Mouse (Mus musculus) midbrain, embryonic 11.5 days (tissue): ENCODE data around the gene Fhit. TPM values are rescaled to one million over a fixed set of nuclear protein-coding genes. Genes with fewer than 3 reads are reported as not detected.

Source experiments
- ATAC-seq: fragments of 200-750 bp; cut with Nextera tagmentation; 2 replicates; pipeline ENCODE4 v1.8.0; 2017; ENCODE audit warnings: moderate TSS enrichment, moderate library complexity; ENCODE audit not compliant: low FRiP score
- DNase-seq: peaks from one replicate; pipeline ENCODE4 v3.0.0; 2015; ENCODE audit warnings: low spot score; ENCODE audit errors: missing footprints
- H3K27ac ChIP-seq: fragments of 300-500 bp; sonication (generic); 2 replicates; pipeline ENCODE4 v1.5.1; 2014; ENCODE audit warnings: low read depth, low read length
- H3K27me3 ChIP-seq: fragments of 300-500 bp; sonication (generic); 2 replicates; pipeline ENCODE4 v1.6.1; 2014; ENCODE audit warnings: mild to moderate bottlenecking, low read length, moderate library complexity, mixed read lengths; ENCODE audit not compliant: control insufficient read depth, insufficient read depth
- H3K36me3 ChIP-seq: fragments of 300-500 bp; sonication (generic); 2 replicates; pipeline ENCODE4 v1.6.1; 2014; ENCODE audit warnings: mild to moderate bottlenecking, low read length, moderate library complexity, mixed read lengths; ENCODE audit not compliant: control insufficient read depth, insufficient read depth
- H3K4me1 ChIP-seq: fragments of 300-500 bp; sonication (generic); 2 replicates; pipeline ENCODE4 v1.6.1; 2014; ENCODE audit warnings: low read length; ENCODE audit not compliant: control insufficient read depth, insufficient read depth
- H3K4me2 ChIP-seq: fragments of 300-500 bp; sonication (generic); 2 replicates; pipeline ENCODE4 v1.6.1; 2014; ENCODE audit warnings: mild to moderate bottlenecking, moderate library complexity
- H3K4me3 ChIP-seq: fragments of 300-500 bp; sonication (generic); 2 replicates; pipeline ENCODE4 v1.5.1; 2014; ENCODE audit warnings: low read depth, low read length
- H3K9ac ChIP-seq: fragments of 300-500 bp; sonication (generic); 2 replicates; pipeline ENCODE4 v1.6.1; 2014; ENCODE audit warnings: low read length
- H3K9me3 ChIP-seq: fragments of 300-500 bp; sonication (generic); 2 replicates; pipeline ENCODE4 v1.6.1; 2016; ENCODE audit warnings: low read length; ENCODE audit not compliant: control insufficient read depth
- WGBS: fragments of 180-500 bp; shearing (Covaris S2); extraction: QIAGEN DNeasy Blood & Tissue Kit; methylation state at CpG from one replicate; pipeline ENCODE4 v1.1.7; 2014; 5-methylcytosine and 5-hydroxymethylcytosine counted together
- polyA plus RNA-seq: library from polyadenylated mRNA; unstranded; fragments of >200 nt; fragmentation: Nextera tagmentation; extraction: Ambion mirVana; gene quantifications from 2 replicates; pipeline ENCODE4 v1.2.1, GENCODE M21; 2014

Fhit gene
- polyA plus RNA-seq, 1 experiment from 2014 or later: 4.6 TPM

GRCm38 (mm10) chr14:9623219-9624043 lies 1538.4 kb downstream of the Fhit start:
- Histone ChIP-seq H3K27ac (no peak overlapping the region), H3K4me3 (no peak overlapping the region), H3K9me3 (no peaks in the 10 kb centered on the region), H3K27me3 (no peaks in the 10 kb centered on the region), H3K4me2 (no peak overlapping the region), H3K36me3 (no peaks in the 10 kb centered on the region), H3K4me1 (peaks cover 9% of the 10 kb centered on the region; the same call in 1 of the 2 replicates), H3K9ac (no peak overlapping the region)
- ATAC-seq (no peak), DNase-seq (no peak)
- 65% methylated on average over 6 of the region's 6 CpGs for WGBS

GRCm38 (mm10) chr14:9620902-9621540 lies 1540.8 kb downstream of the Fhit start:
- H3K9me3 ChIP-seq: no peaks in the 10 kb centered on the region
- H3K27me3 ChIP-seq: no peaks in the 10 kb centered on the region
- no peak overlapping the region for H3K4me2 ChIP-seq
- 0 out of 2 replicates have a peak, but pooled peaks have one; percentile 42 for ATAC-seq
- H3K9ac ChIP-seq: no peak overlapping the region
- H3K36me3 ChIP-seq: no peaks in the 10 kb centered on the region
- H3K4me1 ChIP-seq: peaks cover 9% of the 10 kb centered on the region; the same call in 1 of the 2 replicates
- WGBS: 11% methylated on average over 3 of the region's 3 CpGs
- peak; percentile 91 for DNase-seq
- H3K27ac ChIP-seq: no peak overlapping the region
- no peak overlapping the region for H3K4me3 ChIP-seq

GRCm38 (mm10) chr14:9619840-9620239 lies 1542.0 kb downstream of the Fhit start:
- DNase-seq (no peak), ATAC-seq (0 out of 2 replicates have a peak, but pooled peaks have one; percentile 35)
- H3K36me3 ChIP-seq: no peaks in the 10 kb centered on the region
- H3K4me3 ChIP-seq: no peak overlapping the region
- 75% methylated on average over 1 of the region's 1 CpGs for WGBS
- no peak overlapping the region for H3K27ac ChIP-seq
- peaks cover 9% of the 10 kb centered on the region; the same call in 1 of the 2 replicates for H3K4me1 ChIP-seq
- H3K27me3 ChIP-seq: no peaks in the 10 kb centered on the region
- no peak overlapping the region for H3K4me2 ChIP-seq
- H3K9me3 ChIP-seq: no peaks in the 10 kb centered on the region
- H3K9ac ChIP-seq: no peak overlapping the region

- no peak for ATAC-seq
- H3K9ac ChIP-seq: no peak overlapping the region
- no peak overlapping the region for H3K4me3 ChIP-seq
- H3K27ac ChIP-seq: no peak overlapping the region
- H3K27me3 ChIP-seq: no peaks in the 10 kb centered on the region
- DNase-seq: no peak
- H3K4me2 ChIP-seq: no peak overlapping the region
- H3K4me1 ChIP-seq: no peaks in the 10 kb centered on the region
- H3K36me3 ChIP-seq: no peaks in the 10 kb centered on the region
- 93% methylated on average over 3 of the region's 3 CpGs for WGBS
- H3K9me3 ChIP-seq: no peaks in the 10 kb centered on the region
Observed at GRCm38 (mm10) chr14:9613126-9613525, 1548.7 kb downstream of the Fhit start.

- no peak overlapping the region for H3K9ac ChIP-seq
- no peaks in the 10 kb centered on the region for H3K4me1 ChIP-seq
- H3K27ac ChIP-seq: no peak overlapping the region
- no peaks in the 10 kb centered on the region for H3K27me3 ChIP-seq
- no peak for DNase-seq
- no peak for ATAC-seq
- WGBS: 87% methylated on average over 7 of the region's 7 CpGs
- H3K4me3 ChIP-seq: no peak overlapping the region
- H3K9me3 ChIP-seq: no peaks in the 10 kb centered on the region
- H3K4me2 ChIP-seq: no peak overlapping the region
- H3K36me3 ChIP-seq: no peaks in the 10 kb centered on the region
Observed at GRCm38 (mm10) chr14:9609120-9609519, 1552.7 kb downstream of the Fhit start.

GRCm38 (mm10) chr14:9606584-9607377 lies 1555.1 kb downstream of the Fhit start:
- WGBS: 83% methylated on average over 12 of the region's 12 CpGs
- no peak for ATAC-seq
- Histone ChIP-seq H3K4me3 (no peak overlapping the region), H3K9me3 (no peaks in the 10 kb centered on the region), H3K4me2 (no peak overlapping the region), H3K36me3 (no peaks in the 10 kb centered on the region), H3K9ac (no peak overlapping the region), H3K4me1 (no peaks in the 10 kb centered on the region), H3K27me3 (no peaks in the 10 kb centered on the region), H3K27ac (no peak overlapping the region)
- no peak for DNase-seq

- H3K27ac ChIP-seq: no peak overlapping the region
- no peak overlapping the region for H3K4me2 ChIP-seq
- H3K27me3 ChIP-seq: no peaks in the 10 kb centered on the region
- no peak for DNase-seq
- H3K9me3 ChIP-seq: no peaks in the 10 kb centered on the region
- no peaks in the 10 kb centered on the region for H3K4me1 ChIP-seq
- no peak for ATAC-seq
- no peaks in the 10 kb centered on the region for H3K36me3 ChIP-seq
- H3K9ac ChIP-seq: no peak overlapping the region
- H3K4me3 ChIP-seq: no peak overlapping the region
Observed at GRCm38 (mm10) chr14:9600271-9600670, 1561.6 kb downstream of the Fhit start.

GRCm38 (mm10) chr14:9597460-9597977 lies 1564.3 kb downstream of the Fhit start:
- no peak overlapping the region for H3K4me2 ChIP-seq
- no peaks in the 10 kb centered on the region for H3K36me3 ChIP-seq
- no peak overlapping the region for H3K27ac ChIP-seq
- H3K27me3 ChIP-seq: no peaks in the 10 kb centered on the region
- no peak overlapping the region for H3K4me3 ChIP-seq
- ATAC-seq: peak; percentile 71
- DNase-seq: peak; percentile 84
- WGBS: 13% methylated on average over 5 of the region's 5 CpGs
- H3K9me3 ChIP-seq: no peaks in the 10 kb centered on the region
- no peaks in the 10 kb centered on the region for H3K4me1 ChIP-seq
- no peak overlapping the region for H3K9ac ChIP-seq
